Mouse (Mus musculus): ENCODE results near the gene Dhx34. TPM values are rescaled to one million over a fixed set of nuclear protein-coding genes. Genes with fewer than 3 reads are reported as not detected.

Dhx34 gene
- polyA plus RNA-seq, 1 experiment from 2014 or later = 36.6 TPM

Other genes starting within 250 kb of the Dhx34 start
- 3.9 and 4.5 TPM in 2 replicates for gene Bicra, start 174.1 kb downstream of the Dhx34 start, polyA plus RNA-seq (2015; fragmentation: Nextera tagmentation; extraction: Ambion mirVana)
- gene Zfp541, start 160.2 kb downstream of the Dhx34 start, polyA plus RNA-seq (2015; fragmentation: Nextera tagmentation; extraction: Ambion mirVana) = 0.05 and 0.10 TPM in 2 replicates
- gene Napa, start 123.6 kb downstream of the Dhx34 start, polyA plus RNA-seq (2015; fragmentation: Nextera tagmentation; extraction: Ambion mirVana) = 206 and 230 TPM in 2 replicates
- 26.7 and 27.2 TPM in 2 replicates for gene Kptn, start 102.1 kb downstream of the Dhx34 start, polyA plus RNA-seq (2015; fragmentation: Nextera tagmentation; extraction: Ambion mirVana)
- 0.25 TPM in 2 replicates for gene Slc8a2, start 92.2 kb downstream of the Dhx34 start, polyA plus RNA-seq (2015; fragmentation: Nextera tagmentation; extraction: Ambion mirVana)
- 22.0 and 22.1 TPM in 2 replicates for gene Meis3, start 46.9 kb downstream of the Dhx34 start, polyA plus RNA-seq (2015; fragmentation: Nextera tagmentation; extraction: Ambion mirVana)
- 0.21 and 0.30 TPM in 2 replicates for gene C5ar2, start 22.1 kb upstream of the Dhx34 start, polyA plus RNA-seq (2015; fragmentation: Nextera tagmentation; extraction: Ambion mirVana)
- gene C5ar1, start 37.5 kb upstream of the Dhx34 start, polyA plus RNA-seq (2015; fragmentation: Nextera tagmentation; extraction: Ambion mirVana) = 4.6 and 4.8 TPM in 2 replicates
- gene Inafm1, start 51.6 kb upstream of the Dhx34 start, polyA plus RNA-seq (2015; fragmentation: Nextera tagmentation; extraction: Ambion mirVana) = 11.8 and 12.8 TPM in 2 replicates
- 16.7 and 18.8 TPM in 2 replicates for gene Ccdc9, start 64.8 kb upstream of the Dhx34 start, polyA plus RNA-seq (2015; fragmentation: Nextera tagmentation; extraction: Ambion mirVana)
- gene Bbc3, start 86.4 kb upstream of the Dhx34 start, polyA plus RNA-seq (2015; fragmentation: Nextera tagmentation; extraction: Ambion mirVana) = 3.7 and 4.1 TPM in 2 replicates
- 256 and 262 TPM in 2 replicates for gene Sae1, start 165.8 kb upstream of the Dhx34 start, polyA plus RNA-seq (2015; fragmentation: Nextera tagmentation; extraction: Ambion mirVana)
- gene Zc3h4, start 178.9 kb upstream of the Dhx34 start, polyA plus RNA-seq (2015; fragmentation: Nextera tagmentation; extraction: Ambion mirVana) = 9.7 and 10.4 TPM in 2 replicates
- 38.4 and 44.2 TPM in 2 replicates for gene Tmem160, start 230.7 kb upstream of the Dhx34 start, polyA plus RNA-seq (2015; fragmentation: Nextera tagmentation; extraction: Ambion mirVana)

All from stomach, embryonic 16.5 days (tissue).